Mouse (Mus musculus) cerebellum, adult 18-20 months (tissue): ENCODE results near the gene Kcnk13.

Source experiments
- DNase-seq, 2 experiments: peaks; one replicate each; pipeline ENCODE4 v3.0.0; 2021

Gene Kcnk13

DNA sequence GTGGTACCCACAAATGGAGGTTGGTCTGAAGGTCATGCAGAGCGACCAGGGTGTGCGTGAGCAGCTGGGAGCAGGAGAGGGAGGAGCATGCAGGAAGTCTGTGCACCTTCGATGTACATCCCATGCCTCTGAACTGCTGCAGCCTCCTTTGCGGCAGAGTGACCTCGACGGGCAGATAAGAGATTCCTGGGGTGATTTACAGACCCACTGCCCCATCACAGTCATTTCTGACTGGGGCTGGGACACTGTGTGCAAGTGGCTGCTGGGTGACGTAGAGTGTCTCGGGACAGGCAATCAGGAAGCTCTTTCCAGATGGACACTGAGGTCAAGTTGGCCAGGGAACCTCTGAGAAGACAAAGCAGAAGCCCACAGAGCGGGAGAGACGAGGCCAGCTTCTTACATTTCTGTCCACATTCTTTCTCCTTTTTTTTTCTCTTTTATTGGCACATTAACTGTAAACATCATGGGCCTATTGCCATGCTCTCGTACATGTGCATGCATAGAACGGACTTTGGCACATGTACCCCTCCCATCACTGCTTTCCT, 59.6 kb downstream of the Kcnk13 start:
- DNase-seq = no peak

DNA sequence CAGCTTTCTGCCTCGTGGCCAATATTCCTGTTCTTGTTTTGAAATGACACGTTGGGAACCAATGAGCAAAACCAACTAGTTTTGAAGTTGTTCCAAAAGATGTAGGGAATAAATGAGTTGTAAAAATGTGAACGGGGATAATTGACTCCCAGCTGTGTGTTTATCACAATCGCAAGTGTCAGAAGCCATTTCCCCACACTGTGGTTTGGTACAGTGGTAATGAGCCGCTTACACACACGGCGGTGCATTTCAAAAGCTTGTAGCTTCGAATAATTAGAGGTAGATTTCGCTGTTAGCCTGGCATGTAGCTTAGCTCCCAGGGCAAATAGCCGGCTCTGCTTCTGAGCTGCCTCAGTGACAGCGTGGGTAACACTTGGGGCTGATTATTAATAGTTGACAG, 61.4 kb downstream of the Kcnk13 start:
- DNase-seq = no peak

DNA sequence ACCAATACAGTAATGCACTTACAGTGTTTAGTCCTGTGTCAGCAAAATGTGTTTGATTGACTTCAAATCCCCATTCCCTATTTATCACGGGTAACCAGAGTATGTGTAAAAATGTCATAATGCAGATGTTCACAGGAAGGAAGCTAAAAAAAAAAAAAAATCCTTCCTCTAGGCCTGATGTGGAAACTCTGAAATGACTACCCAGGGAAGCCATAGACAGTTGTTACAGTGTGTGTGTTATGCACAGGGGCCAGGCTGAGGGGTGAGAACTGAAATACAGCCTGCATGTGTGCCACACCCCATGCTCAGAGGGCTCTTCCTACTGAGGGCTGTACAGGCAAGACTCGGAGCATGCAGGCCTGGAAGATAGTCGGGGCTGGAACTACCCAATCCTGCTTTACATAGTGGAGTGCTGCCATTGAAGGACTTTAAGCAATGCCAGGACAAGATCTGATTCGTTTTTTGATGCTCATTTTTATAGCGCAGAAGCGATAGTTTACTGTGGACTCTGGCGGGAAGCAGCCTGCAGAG, 62.5 kb downstream of the Kcnk13 start:
- DNase-seq = no peak

DNA sequence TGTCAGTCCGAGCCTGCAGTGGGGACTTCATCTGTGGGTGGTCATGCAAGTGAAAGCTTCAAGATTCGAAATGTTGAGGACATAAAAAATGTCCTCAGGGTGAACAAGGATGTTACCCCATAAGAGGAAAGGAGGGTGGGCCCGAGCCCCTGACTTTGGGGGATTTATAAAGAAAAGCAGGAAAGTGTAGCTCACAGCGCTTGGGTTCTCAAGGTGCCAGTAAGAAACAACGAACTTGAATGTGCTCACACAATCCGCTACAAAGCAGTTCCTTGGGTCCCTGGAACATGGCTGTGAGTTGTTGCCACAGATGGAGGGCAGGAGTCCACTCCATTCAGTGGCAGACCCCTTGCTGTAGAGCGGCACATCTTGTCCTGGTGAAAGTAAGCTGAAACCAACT, 63.0 kb downstream of the Kcnk13 start:
- no peak for DNase-seq

DNA sequence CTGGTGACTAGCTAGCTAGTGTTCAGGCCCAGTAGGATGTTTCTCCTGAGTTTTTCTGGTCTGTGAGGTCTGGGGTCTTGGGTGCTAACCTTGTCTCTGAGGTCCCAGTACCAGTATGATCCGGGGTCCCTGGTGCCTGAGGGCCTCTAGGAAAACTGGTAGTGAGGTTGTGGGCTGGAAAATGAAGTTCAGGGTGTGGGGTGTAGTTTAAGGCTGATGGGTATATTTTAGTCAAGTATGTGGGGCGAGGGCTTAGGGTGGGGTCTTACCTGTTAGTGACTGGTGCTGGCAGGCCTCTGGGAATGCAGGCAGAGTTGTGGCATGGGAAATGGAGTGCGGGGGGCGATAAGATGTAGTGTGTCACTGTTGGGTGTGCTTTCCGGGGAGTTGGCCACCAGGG, 67.4 kb downstream of the Kcnk13 start:
- no peak for DNase-seq

- DNase-seq = no peak
These were observed 68.2 kb downstream of the Kcnk13 start for GRCm38 (mm10) chr12:100032521-100032920.

DNA sequence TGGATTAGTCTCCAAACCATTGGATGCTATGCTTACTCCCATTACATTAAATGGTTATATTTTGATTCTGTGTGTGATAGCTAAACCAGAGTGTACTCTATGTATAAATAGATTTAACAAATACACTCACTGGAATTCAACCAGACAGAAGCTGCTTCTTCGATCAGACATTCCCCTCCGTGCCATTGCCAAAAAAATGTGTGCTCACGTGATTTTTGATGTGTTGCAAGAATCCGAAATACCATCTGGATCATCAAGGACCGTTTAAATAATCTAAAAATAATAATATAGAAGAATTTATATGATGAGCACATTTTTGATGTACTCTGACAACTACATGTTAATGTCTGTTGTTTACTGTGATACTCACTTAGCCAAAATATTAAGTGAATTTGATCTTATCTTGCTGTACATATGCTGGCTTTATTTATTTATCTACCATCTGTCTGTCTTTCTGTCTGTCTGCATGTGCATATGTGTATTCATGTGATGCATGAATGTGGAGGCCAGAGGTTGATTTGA, 74.5 kb downstream of the Kcnk13 start:
- no peak for DNase-seq

- no peak for DNase-seq
These were observed 77.8 kb downstream of the Kcnk13 start for GRCm38 (mm10) chr12:100042116-100042515.

DNA sequence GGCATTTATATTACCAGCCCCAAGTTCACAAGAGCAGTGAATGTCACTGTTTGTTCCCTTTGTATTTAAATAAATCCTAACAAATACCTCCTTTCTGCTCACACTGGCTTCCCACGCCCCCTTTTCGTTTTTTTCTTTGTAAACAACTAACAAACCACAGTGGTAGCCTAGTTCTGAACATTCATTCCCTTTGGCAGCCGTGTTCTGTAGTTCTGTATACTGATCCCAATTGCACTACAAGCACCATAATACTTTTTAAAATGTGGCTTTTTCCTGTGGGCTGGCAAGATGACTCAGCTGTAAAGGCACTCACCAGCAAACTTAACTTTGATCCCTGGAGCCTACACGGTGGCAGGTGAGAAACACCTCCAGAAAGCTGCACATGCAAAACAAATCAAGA, 80.4 kb downstream of the Kcnk13 start:
- no peak for DNase-seq

DNA sequence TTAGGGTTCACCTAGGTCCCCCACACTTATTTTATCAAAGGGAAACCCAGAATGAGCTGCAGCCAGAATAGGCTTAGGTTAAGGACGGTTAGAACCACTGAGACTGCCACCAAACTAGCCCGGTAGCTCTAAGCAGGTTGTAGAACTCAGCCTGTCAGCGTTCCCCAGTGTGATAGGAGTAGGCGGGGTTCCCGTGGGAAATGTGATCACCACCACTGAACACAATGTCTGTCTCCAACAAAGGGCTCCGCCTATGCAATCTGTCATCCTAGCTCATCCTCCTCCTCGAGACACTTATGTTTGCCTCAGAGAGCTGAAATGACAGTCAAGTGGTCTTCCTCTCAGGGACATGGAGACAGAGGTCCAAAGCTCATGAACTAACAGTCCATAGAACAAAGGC, 86.3 kb downstream of the Kcnk13 start:
- DNase-seq = no peak

GRCm38 (mm10) chr12:100053617-100054016, 89.3 kb downstream of the Kcnk13 start:
- DNase-seq = no peak

- peak in 1 of 2 experiments; percentile 2 for DNase-seq
These were observed 96.8 kb downstream of the Kcnk13 start for GRCm38 (mm10) chr12:100061071-100061470.

- DNase-seq = no peak
These were observed 97.5 kb downstream of the Kcnk13 start for GRCm38 (mm10) chr12:100061826-100062225.

GRCm38 (mm10) chr12:100062584-100062983, 98.3 kb downstream of the Kcnk13 start:
- DNase-seq = no peak

GRCm38 (mm10) chr12:100065109-100065508, 100.8 kb downstream of the Kcnk13 start:
- DNase-seq = no peak

- no peak for DNase-seq
These were observed 103.2 kb downstream of the Kcnk13 start for GRCm38 (mm10) chr12:100067477-100067876.

- peak in 1 of 2 experiments; percentile 6 for DNase-seq
These were observed 108.9 kb downstream of the Kcnk13 start for GRCm38 (mm10) chr12:100073201-100073672.

DNA sequence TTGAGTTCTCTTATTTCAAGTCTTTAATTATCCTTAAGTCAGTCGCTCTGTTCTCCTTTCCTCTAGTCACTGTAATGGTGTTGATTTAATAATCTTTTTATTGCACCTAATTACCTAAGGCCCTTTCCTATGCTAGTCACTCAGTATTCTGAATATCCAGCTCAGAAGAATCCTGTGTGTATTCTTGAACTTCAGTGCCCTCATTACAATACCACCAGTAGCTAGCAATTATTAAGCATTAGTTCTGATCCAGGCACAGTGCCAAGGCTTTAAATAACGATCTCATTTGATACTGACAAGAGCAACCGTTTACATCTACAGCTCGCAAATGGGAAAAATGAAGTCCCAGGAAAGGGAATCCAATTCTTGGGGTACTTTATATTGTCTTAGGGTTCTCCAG, 111.4 kb downstream of the Kcnk13 start:
- no peak for DNase-seq

DNA sequence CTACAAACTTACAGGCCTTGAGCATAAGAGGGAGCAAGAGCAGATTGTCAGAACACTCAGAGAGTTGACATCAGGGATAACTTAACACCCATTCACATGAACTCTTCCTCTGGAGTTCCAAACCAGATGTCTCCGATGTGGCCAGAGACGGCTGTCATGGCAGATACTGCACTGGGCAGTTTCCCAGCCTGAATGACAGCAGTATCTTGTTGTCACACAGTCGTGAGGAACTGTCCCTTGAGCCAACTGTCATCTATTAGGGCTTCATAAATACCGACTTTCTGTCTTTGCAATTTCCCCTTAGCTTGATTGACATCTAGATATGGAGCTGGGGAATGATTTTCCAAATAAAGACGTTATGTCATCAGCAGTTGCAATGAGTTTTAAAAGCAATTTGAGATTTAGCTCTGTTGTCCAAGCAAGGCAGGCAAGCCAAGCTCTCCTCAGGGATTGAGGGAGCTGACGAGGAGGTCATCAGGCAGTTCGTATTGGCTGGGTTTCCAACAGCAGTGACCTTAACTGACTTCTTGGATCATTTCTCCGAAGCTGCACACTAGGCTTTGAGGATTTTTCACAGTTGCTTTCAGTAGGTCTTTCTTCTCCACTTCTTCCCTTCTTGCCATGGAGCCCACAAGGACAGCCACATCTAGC, 115.5 kb downstream of the Kcnk13 start:
- no peak for DNase-seq

DNA sequence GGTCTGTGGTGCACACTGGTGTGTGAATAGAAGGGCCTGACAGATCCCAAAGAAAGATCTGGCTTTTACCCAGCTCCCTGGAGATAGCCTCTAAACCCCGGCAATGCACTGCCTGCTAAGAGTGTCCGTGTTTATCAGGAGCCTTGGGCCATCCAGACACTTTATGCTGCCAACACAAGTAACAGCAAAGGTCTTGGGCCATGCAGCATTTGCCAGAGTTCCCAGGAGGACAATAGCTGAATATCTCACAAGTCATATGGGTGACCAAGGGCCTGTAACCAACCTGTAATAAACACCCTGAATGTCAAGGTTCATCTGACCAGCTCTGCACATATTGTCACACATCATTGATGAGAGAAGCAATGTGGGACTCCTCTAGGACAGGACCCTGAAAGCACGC, 123.7 kb downstream of the Kcnk13 start:
- DNase-seq = no peak

GRCm38 (mm10) chr12:100089265-100089664, 125.0 kb downstream of the Kcnk13 start:
- no peak for DNase-seq

DNA sequence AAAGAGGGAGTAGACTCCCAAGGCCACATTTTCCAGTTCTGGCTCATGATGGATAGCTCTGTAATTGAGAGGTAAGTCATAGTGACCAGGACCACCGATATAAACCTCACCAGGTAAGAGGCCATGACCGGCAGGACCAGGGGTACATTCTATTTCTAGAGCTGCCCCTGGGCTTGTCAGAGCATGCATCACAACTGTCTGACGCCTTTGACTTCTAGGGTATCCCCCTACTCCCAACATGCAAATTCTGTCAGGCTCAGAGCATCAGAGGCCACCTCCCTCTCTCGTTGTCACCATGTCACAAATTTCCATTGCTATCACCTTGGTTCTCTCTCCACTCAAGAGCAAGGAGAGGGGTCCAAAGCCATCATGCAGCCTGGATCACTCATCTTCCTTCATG, 126.5 kb downstream of the Kcnk13 start:
- no peak for DNase-seq

DNA sequence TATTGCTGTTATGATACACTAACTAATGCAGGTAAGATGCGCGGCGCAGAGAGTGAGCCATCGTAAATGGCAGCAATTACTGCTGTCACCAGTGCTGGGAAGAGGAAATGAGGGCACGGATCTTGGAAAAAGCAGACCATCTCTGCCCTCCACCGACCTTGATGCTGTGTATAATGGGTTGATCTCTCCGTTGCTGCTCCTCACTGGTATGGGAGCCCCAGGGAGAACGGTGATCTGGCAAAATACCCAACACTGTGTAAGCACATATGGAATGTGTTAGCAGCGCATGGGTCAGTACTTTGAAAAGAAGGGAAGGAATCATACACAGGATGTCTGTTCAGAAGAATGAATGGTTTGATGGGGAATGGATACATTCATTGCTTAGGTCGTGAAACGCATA, 128.7 kb downstream of the Kcnk13 start:
- DNase-seq = no peak

DNA sequence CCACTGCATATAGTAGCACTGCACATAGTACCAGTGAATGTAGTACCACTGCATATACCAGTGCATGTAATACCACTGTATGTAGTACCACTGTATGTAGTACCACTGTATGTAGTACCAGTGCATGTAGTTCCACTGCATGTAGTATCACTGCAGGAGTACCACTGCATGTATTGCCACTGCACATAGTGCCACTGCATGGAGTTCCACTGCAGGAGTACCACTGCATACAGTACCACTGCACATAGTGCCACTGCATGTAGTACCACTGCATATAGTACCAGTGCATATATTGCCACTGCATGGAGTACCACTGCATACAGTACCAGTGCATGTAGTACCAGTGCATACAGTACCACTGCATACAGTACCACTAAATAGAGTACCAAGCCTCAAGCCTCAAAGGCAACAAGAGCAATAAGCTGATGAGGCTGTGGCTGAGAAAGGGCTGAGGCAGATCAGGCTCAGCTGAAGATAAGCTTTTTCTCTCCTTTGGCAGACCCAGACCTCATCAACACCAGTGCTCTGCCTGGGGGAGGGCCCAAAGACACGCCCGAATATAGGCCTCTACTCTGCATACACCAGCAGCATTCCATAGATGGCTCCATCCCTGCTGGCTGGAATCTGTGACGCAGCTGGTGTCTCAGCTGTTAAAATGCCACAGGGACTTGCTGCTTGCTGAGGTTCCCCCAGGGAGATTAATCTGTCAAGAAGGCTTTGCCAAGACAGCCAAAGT, 135.8 kb downstream of the Kcnk13 start:
- no peak for DNase-seq
